In the genomic region with DNA sequence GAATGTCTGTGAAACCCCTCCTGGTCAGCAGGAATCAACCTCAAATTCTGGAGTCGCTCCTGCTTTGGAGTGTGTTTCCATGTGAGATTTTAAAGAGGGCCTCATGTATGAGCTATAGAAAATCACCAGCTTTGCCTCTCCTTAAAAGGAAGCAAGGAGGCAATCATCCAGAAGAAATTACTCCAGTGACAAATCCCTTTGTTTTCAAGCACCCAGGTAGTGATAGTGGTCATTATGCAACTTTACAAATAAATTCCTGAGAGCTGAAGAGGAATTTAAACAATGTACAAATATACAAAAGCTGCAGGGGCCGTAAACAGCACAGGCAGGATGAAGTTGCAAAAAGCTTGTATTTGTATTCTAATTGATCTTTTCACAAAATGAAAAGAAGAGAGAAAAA, we compare ENCODE assay signal across 19 mouse cellular contexts.
"Had no signal": no experiment of that assay in that cellular context is flagged by ENCODE, and none has a peak within 500 bp of the region (broad histone marks: within the 10 kb centered on the region; RNA-seq: fewer than 3 reads in every experiment).

No protein-coding gene starts in this region.

- H3K4me1 ChIP-seq: neural tube, embryonic 13.5 days; neural tube, embryonic 15.5 days had no signal

- ATAC-seq: midbrain, embryonic 16.5 days had no signal

- H3K9ac ChIP-seq: lung, embryonic 14.5 days; midbrain, embryonic 12.5 days; neural tube, embryonic 13.5 days; neural tube, embryonic 15.5 days had no signal

- H3K4me3 ChIP-seq: midbrain, embryonic 10.5 days; midbrain, embryonic 12.5 days; myocyte; neural tube, embryonic 13.5 days; neural tube, embryonic 15.5 days had no signal

- H3K27me3 ChIP-seq: midbrain, embryonic 12.5 days; neural tube, embryonic 13.5 days; neural tube, embryonic 15.5 days had no signal

- H3K36me3 ChIP-seq: midbrain, embryonic 10.5 days; midbrain, embryonic 12.5 days; neural tube, embryonic 13.5 days; neural tube, embryonic 15.5 days had no signal

- H3K4me2 ChIP-seq: lung, embryonic 14.5 days; midbrain, embryonic 12.5 days; neural tube, embryonic 13.5 days; neural tube, embryonic 15.5 days had no signal

- H3K9me3 ChIP-seq: midbrain, embryonic 10.5 days; midbrain, embryonic 12.5 days; neural tube, embryonic 13.5 days; neural tube, embryonic 15.5 days had no signal

- H3K27ac ChIP-seq: midbrain, embryonic 10.5 days; midbrain, embryonic 12.5 days; neural tube, embryonic 13.5 days; neural tube, embryonic 15.5 days had no signal

- DNase-seq: lung, adult 18-20 months; lung, embryonic 14.5 days; lung, postnatal 10 days; lung, postnatal 4 days; midbrain, embryonic 14.5 days; retina, postnatal 1 day; right cerebral cortex, adult 18-20 months; right cerebral cortex, postnatal 25 days; right cerebral cortex, postnatal 4 days; spleen, adult 18-20 months; thymus, adult 18-20 months; thymus, postnatal 14 days; thymus, postnatal 36 days had no signal
